Mouse (Mus musculus) Patski (cell line): Measurements from ENCODE around the gene Tectb. TPM values are rescaled to one million over a fixed set of nuclear protein-coding genes. Genes with fewer than 3 reads are reported as not detected.
A peak's percentile ranks its signal among the peaks of the same experiment; 100 is the strongest.

Source experiments
- ATAC-seq: fragments of 100-300 bp; one replicate; pipeline ENCODE4 v1.8.0; 2021
- CTCF ChIA-PET: fragments of 350-600 bp; sonication (Branson Sonifier 250); formaldehyde crosslinking; loops from one replicate; lab custom pipeline; 2022; ENCODE audit warnings: inconsistent platforms; lab: Charles Lee
- POLR2A ChIA-PET: fragments of 350-600 bp; sonication (Branson Sonifier 250); formaldehyde crosslinking; loops from one replicate; lab custom pipeline; 2022; ENCODE audit warnings: antibody characterized with exemption, inconsistent platforms; lab: Charles Lee
- DNase-seq: peaks from one replicate; pipeline ENCODE4 v3.0.0-alpha.2; 2011; ENCODE audit warnings: low read depth, low spot score
- H3K27me3 ChIP-seq: fragments of 371-371 bp; one replicate; pipeline ENCODE4 v1.5.1; 2021
- CTCF ChIP-seq: fragments of 100-300 bp; IDR thresholded peaks from one replicate; pipeline ENCODE4 v1.5.1; 2021
- in situ Hi-C: fragments of 300-500 bp; cut with MboI; formaldehyde crosslinking; loops from 3 replicates; pipeline ENCODE4 v1.11.1; 2018; ENCODE audit warnings: low pct_unique_long_range_greater_than_20kb, mixed read lengths
- polyA plus RNA-seq: library from polyadenylated mRNA; unstranded; gene quantifications from one replicate; pipeline ENCODE4 v1.2.3, GENCODE M21; 2021

The Tectb gene
- polyA plus RNA-seq, 1 experiment from 2014 or later, result not detected

DNA sequence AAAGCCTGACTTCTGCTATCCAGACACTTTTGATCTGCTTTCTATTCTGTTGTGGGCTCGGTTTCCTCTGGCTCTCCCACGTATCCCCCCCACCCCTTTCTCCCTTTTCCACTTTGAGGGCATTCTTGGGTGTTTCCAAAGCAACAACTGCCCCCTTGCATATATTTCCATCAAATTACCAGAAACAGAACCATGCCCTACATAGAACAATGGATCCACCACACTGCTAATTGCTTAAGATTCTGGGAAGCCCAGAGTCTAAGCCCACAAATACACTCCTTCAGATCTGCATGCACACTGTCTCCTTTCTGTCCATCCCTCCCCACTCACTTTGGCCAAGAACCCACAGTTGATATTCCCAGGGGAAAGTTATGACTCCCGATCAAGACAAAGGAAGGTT lies 5.1 kb downstream of the Tectb start:
- DNase-seq (no peak), ATAC-seq (no peak)
- in situ Hi-C loops, result no loop called here
- peaks cover 58% of the 10 kb centered on the region for H3K27me3 ChIP-seq
- POLR2A ChIA-PET, result no interaction called here
- no peak for TF ChIP-seq CTCF
- CTCF ChIA-PET, result no interaction called here

DNA sequence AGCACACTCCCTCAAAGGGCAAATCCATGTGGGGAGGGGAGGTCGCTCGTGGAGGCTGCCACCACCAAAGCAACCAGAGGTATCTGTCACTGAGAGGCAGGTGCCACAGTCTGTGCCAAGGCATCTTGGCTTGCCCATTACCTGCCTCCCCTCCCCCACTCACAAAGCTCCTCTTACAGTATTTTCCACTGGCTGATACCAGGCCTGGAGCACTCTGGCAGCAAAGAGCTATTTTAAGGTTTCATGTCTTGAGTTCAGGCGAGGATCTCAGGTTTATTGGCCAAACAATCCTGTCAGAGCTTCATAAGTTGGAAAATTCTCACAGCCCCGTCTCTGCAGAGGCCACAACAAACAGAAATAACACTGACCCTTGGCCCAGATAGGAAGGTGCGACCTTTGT lies 9.5 kb downstream of the Tectb start:
- in situ Hi-C loops, result no loop called here
- CTCF ChIA-PET, result interaction anchor here (1.1 kb wide), 1 partner anchor 8 kb away, joined by 3 read pairs; no protein-coding TSS in a partner anchor
- TF ChIP-seq CTCF, result no peak
- POLR2A ChIA-PET, result no interaction called here
- ATAC-seq (no peak), DNase-seq (no peak)
- H3K27me3 ChIP-seq, result peaks cover 65% of the 10 kb centered on the region

DNA sequence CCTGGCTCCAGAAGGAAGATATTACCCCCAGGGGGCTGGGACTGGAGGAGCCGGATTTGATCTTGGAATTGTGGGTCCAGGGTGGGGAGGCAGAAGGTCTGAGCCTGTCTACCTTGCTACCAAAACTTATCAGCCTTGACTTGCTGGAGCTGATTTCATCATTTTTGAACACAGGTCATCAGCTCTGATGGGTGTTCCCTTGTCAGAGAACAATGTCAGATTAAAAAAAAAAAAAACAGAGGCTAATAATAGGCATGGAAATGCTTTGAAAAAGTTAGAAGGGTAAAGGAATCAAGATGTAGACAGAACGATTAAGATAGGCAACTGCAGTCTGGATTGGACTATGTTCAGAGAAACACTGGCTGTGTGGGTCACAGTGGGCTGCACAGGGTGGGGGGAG lies 11.1 kb downstream of the Tectb start:
- ChIA-PET POLR2A (interaction anchor here (0.6 kb wide), 1 partner anchor 14 kb away, joined by 3 read pairs; no protein-coding TSS in a partner anchor), CTCF (interaction anchor here (0.9 to 1.7 kb wide), 2 partner anchors 12 to 15 kb away, joined by 3 read pairs; no protein-coding TSS in a partner anchor)
- DNase-seq (no peak), ATAC-seq (no peak)
- in situ Hi-C loops, result no loop called here
- TF ChIP-seq CTCF, result no peak
- H3K27me3 ChIP-seq, result peaks cover 73% of the 10 kb centered on the region

DNA sequence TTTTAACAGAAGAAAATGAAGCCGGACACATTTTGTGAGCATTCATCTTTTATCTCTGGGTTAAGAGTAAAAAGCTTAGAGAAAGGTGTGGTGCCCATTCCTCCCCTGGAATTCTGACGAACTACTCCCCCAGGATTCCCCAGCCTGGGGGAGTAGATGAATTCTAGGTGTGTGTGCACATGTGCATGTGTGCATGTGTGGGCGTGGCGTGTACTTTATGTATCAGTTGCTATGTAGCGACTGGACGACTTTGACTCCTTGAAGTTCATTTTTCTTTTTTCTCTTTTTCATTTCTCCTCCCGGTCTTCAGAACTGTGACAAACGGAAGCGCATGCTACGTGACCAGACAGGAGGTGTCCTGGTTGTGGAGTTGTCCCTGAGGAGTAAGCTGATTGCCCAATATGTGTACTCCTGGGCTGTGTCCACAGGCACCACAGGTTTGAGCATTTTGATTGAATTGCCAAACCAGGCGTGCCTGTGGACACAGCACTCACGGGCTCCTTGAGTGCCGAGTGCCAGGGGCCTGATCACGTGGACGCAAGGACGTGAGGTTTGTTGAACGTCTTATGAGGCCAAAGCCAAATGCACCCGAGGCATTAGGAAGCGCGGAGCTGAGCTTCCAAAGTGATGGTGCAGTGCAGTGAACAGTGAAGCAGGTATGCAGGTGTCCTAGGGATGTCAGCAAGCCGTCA lies 11.9 kb downstream of the Tectb start:
- in situ Hi-C loops, result no loop called here

DNA sequence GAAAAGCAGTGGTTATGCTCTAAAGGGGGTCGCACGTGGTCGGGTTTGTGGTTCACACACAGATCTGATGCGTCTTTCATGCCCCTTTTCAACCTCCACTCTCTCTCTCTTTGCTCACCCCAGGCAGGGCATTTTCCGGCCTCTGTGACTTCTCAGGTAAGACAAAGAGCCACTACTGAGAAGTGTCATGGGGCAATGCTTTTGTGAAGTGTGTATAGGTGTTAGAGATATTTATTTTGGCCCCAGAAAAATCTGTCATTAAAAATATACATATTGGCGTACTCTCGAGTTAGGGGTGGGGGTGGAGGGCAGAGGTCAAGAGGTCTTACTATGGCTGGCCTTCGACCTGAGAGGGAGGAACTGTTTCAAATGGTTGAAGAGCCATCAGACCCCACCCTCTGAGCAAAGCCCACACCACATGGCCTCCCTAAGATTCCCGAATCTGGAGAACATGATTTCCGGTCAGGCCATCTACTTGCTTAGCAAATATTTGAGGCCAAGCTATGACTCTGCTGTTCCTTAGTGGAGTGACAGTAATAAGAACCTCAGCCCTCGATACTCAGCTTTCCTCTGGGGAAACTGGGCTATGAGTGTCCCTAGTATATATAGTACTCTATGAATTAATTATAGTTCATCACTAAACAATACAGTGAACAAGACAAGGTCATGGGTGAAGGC lies 13.3 kb downstream of the Tectb start:
- no peak for ATAC-seq
- no peak for DNase-seq
- H3K27me3 ChIP-seq, result peaks cover 70% of the 10 kb centered on the region

More for the DNA sequence above, 11.9 kb downstream of the Tectb start:
- no peak for ATAC-seq
- ChIA-PET POLR2A (no interaction called here), CTCF (interaction anchor here (0.9 to 1.7 kb wide), 2 partner anchors 13 to 14 kb away, joined by 3 read pairs; no protein-coding TSS in a partner anchor)
- no peak for TF ChIP-seq CTCF
- H3K27me3 ChIP-seq, result peaks cover 75% of the 10 kb centered on the region
- no peak for DNase-seq

DNA sequence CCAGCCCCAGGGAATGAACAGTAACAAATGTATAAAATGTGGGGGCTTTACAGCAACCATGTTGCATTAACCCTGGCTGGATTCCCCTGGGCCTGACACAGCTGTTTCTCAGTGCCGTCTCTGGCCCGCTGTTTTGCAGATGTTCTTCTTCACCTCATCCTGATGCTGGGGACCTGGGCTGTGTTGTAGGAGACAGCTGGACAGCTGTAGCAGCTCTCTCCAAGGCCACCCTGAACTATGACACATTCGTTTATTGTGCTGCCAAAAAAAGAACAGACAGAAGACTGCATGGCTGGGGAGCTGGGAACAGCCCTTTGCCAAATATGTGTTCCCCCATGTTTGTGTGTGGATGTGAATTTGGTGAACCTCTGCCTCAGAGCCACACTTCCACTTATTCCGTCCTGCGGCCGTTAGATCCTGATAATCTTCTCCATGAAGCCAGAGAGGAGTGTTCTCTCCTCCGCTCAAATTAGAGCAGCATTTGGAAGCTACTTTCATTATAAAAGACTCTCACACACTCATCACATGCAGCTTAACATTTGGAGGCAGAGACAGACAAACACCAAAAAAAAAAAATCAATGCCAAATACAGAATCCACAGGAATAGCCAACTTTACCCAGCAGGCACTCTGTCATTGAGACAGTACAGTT lies 14.1 kb downstream of the Tectb start:
- CTCF ChIA-PET, result interaction anchor here (1.2 kb wide), 1 partner anchor 12 kb away, joined by 3 read pairs; no protein-coding TSS in a partner anchor
- in situ Hi-C loops, result no loop called here
- POLR2A ChIA-PET, result no interaction called here
- no peak for TF ChIP-seq CTCF
- ATAC-seq (no peak), DNase-seq (no peak)
- H3K27me3 ChIP-seq, result peaks cover 75% of the 10 kb centered on the region

More for the DNA sequence above, 13.3 kb downstream of the Tectb start:
- TF ChIP-seq CTCF, result no peak
- in situ Hi-C loops, result no loop called here
- ChIA-PET POLR2A (no interaction called here), CTCF (interaction anchor here (1.2 kb wide), 1 partner anchor 13 kb away, joined by 3 read pairs; no protein-coding TSS in a partner anchor)

DNA sequence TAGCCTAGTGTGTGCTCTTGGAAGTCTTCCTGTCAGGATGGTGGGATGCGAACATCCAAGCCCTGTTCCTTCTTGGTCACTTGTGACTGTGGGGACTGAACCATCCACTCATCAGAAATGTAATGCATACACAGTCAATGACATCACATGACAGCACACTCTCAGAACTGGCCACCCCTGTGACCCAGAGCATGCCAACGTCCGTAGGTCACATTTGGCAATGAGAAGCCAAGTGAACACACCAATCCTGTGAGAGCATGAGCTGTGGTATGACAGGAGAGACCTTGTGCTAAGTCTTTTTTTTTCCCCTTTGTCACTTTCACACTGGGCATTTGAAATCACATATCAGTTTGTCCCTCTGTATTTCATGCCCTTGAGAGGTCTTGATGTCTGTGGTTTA lies 15.0 kb downstream of the Tectb start:
- peaks cover 70% of the 10 kb centered on the region for H3K27me3 ChIP-seq
- TF ChIP-seq CTCF, result no peak
- ATAC-seq (no peak), DNase-seq (no peak)
- ChIA-PET POLR2A (no interaction called here), CTCF (interaction anchor here (1.3 kb wide), 1 partner anchor 91 kb away, joined by 3 read pairs; no protein-coding TSS in a partner anchor)
- in situ Hi-C loops, result no loop called here

DNA sequence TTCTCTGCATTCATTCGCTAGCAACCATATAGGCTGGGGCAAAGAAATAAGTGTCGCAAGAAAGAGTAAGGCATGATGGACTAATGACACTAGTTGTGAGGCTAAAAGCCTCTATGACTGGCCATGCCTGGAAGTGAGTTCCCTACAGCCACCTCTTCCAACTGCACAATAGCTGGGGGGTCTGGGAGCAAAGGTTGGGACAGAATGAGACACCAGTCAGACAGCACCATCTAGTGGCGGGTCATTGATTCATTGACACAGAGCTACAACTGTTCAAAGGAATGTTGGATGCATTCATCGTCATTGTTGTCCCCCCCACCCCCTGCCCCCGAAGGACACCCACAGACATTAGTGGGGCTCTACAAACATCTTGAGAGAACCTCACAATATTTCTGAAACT lies 17.8 kb downstream of the Tectb start:
- ATAC-seq, result peak; percentile 66

DNA sequence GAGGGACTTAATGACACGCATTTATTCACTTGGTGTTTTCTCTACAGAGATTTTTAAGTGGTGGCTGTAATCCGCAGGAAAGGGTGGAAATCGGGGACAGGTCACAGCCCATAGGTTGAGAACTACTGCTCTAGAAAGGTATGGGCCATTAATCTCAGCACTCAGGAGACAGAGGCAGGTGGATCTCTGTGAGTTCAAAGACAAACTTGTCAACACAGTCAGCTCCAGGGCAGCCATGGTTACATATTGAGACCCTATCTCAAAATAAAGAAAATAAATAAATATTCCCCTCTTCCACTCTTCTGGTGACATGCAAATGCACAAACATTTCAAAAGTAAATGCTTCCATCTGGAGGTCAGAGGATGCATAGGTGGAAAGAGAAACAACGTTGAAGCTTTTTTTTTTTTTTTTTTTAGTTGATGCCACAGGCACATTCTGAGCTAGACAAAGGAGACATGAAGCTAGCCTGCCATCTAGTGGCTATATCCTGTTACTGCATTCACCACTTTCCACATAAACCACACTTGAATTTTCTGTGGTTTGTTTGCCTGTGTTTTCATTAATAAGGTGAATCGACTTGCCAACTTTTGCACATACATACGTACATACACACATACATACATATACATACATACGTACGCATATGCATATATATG lies 26.1 kb downstream of the Tectb start:
- POLR2A ChIA-PET, result interaction anchor here (0.6 to 1.0 kb wide), 4 partner anchors 110 to 1160 kb away, joined by 3 to 7 read pairs (median 4); no protein-coding TSS in a partner anchor
- H3K27me3 ChIP-seq, result peaks cover 57% of the 10 kb centered on the region
- TF ChIP-seq CTCF, result peak; percentile 72
- CTCF ChIA-PET, result interaction anchor here (0.6 to 2.7 kb wide), 21 partner anchors 8 to 1292 kb away, joined by 3 to 13 read pairs (median 3); no protein-coding TSS in a partner anchor
- DNase-seq (no peak), ATAC-seq (peak; percentile 35)
- in situ Hi-C loops, result loop anchor here (5.0 kb wide), 1 partner anchor 1164 kb away; the partner anchor contains the start of gene Adra2a

More for the DNA sequence above, 17.8 kb downstream of the Tectb start:
- in situ Hi-C loops, result no loop called here
- H3K27me3 ChIP-seq, result peaks cover 72% of the 10 kb centered on the region
- TF ChIP-seq CTCF, result peak; percentile 77
- DNase-seq, result no peak
- POLR2A ChIA-PET, result interaction anchor here (0.5 to 1.1 kb wide), 4 partner anchors 13 to 437 kb away, joined by 3 to 4 read pairs (median 4); no protein-coding TSS in a partner anchor
- CTCF ChIA-PET, result interaction anchor here (0.7 to 2.0 kb wide), 17 partner anchors 8 to 1153 kb away, joined by 3 to 11 read pairs (median 3); no protein-coding TSS in a partner anchor
